ENCODE assay signal across 8 mouse cellular contexts in the genomic region with DNA sequence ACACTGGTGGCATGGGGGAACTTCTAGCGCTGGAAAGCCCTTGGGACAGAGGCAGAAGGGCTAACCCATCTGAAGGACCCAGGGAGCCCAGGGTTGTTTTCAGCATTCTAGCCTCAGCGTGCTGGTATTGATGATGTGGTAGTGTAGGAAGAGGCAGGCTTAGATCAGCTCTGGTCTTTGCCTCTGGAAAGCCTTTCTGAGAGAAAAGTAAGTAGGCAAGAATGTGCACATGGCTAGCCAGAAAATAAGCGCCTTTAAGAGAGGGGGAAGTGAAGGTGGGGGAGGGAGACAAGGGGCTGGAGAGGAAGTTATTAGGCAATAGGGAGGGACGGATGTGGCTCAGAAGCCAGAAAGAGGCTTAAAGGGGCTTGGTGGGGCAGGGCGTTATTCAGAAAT. TPM values are rescaled to one million over a fixed set of nuclear protein-coding genes. Genes with fewer than 3 reads are reported as not detected.
A peak's percentile ranks its signal among the peaks of the same experiment; 100 is the strongest.
DNase-seq lines count a peak whose midpoint lies in the region; ATAC-seq and TF ChIP-seq lines count a peak whose summit lies in the region.

No protein-coding gene starts in this region.

- H3K4me1 ChIP-seq in heart, embryonic 13.5 days = peaks cover 20% of the 10 kb centered on the region
- H3K4me1 ChIP-seq in limb, embryonic 13.5 days = peaks cover 19% of the 10 kb centered on the region
- peaks cover 13% of the 10 kb centered on the region for H3K4me1 ChIP-seq in midbrain, embryonic 13.5 days (replicated peaks)

- H3K9ac ChIP-seq in heart, embryonic 13.5 days = peak overlapping the region; percentile 85
- H3K9ac ChIP-seq in limb, embryonic 13.5 days = peak overlapping the region; percentile 61
- peak overlapping the region; percentile 56 for H3K9ac ChIP-seq in midbrain, embryonic 13.5 days (replicated peaks)

- H3K27me3 ChIP-seq in heart, embryonic 13.5 days (replicated peaks) = no peaks in the 10 kb centered on the region
- no peaks in the 10 kb centered on the region for H3K27me3 ChIP-seq in limb, embryonic 13.5 days
- H3K27me3 ChIP-seq in midbrain, embryonic 13.5 days = no peaks in the 10 kb centered on the region

- peaks cover 23% of the 10 kb centered on the region for H3K36me3 ChIP-seq in heart, embryonic 13.5 days
- peaks cover 16% of the 10 kb centered on the region for H3K36me3 ChIP-seq in limb, embryonic 13.5 days
- no peaks in the 10 kb centered on the region; the same call in 1 of the 2 replicates for H3K36me3 ChIP-seq in midbrain, embryonic 13.5 days

- TF ChIP-seq POLR2A in brain, embryonic 14.5 days (IDR thresholded peaks at IDR 0.05; ENCODE audit: borderline replicate concordance, extremely low read depth, insufficient read depth, insufficient read length, poor library complexity, severe bottlenecking) = no peak

- intact Hi-C loops in gastrocnemius, adult 2 months (cut with DNase I) = no loop called here

- H3K27ac ChIP-seq in gastrocnemius, adult 2 months = peak overlapping the region; percentile 81
- peak overlapping the region; percentile 75 for H3K27ac ChIP-seq in heart, embryonic 13.5 days (replicated peaks)
- H3K27ac ChIP-seq in limb, embryonic 13.5 days = peak overlapping the region; percentile 61; the same call in 1 of the 2 replicates
- H3K27ac ChIP-seq in midbrain, embryonic 13.5 days = no peak overlapping the region

- H3K4me3 ChIP-seq in gastrocnemius, adult 2 months = peak overlapping the region; percentile 72
- H3K4me3 ChIP-seq in heart, embryonic 13.5 days = peak overlapping the region; percentile 60
- peak overlapping the region; percentile 44 for H3K4me3 ChIP-seq in limb, embryonic 13.5 days
- peak overlapping the region; percentile 40 for H3K4me3 ChIP-seq in midbrain, embryonic 13.5 days (replicated peaks)

- DNase-seq in gastrocnemius, adult 2 months = peak; percentile 46
- no peak for DNase-seq in gastrocnemius, postnatal 4 days (ENCODE audit: low spot score in 2 of 2)
- peak; percentile 23 for DNase-seq in brain, embryonic 14.5 days (ENCODE audit: low read depth)
- no peak for DNase-seq in cerebellum, adult 11 months
- DNase-seq in frontal cortex, postnatal 14 days (ENCODE audit: low spot score in 2 of 2) = no peak

- no peak for TF ChIP-seq CTCF in gastrocnemius, adult 2 months (IDR thresholded peaks at IDR 0.05)
- TF ChIP-seq CTCF in brain, embryonic 14.5 days (IDR thresholded peaks at IDR 0.05; ENCODE audit: borderline replicate concordance, extremely low read depth, insufficient read depth, insufficient read length) = no peak

- WGBS in heart, embryonic 13.5 days = 13% methylated on average over 5 of the region's 5 CpGs
- WGBS in limb, embryonic 13.5 days = 18% methylated on average over 5 of the region's 5 CpGs
- 15% methylated on average over 5 of the region's 5 CpGs for WGBS in midbrain, embryonic 13.5 days

- no peaks in the 10 kb centered on the region for H3K9me3 ChIP-seq in heart, embryonic 13.5 days
- H3K9me3 ChIP-seq in limb, embryonic 13.5 days = 0 out of 2 replicates have a peak, but pooled peaks cover 2% of the 10 kb centered on the region
- no peaks in the 10 kb centered on the region for H3K9me3 ChIP-seq in midbrain, embryonic 13.5 days

- H3K4me2 ChIP-seq in heart, embryonic 13.5 days = peak overlapping the region; percentile 83
- peak overlapping the region; percentile 67 for H3K4me2 ChIP-seq in limb, embryonic 13.5 days (replicated peaks)
- peak overlapping the region; percentile 60 for H3K4me2 ChIP-seq in midbrain, embryonic 13.5 days (replicated peaks)

- ATAC-seq in heart, embryonic 13.5 days (ENCODE audit: extremely low read depth, insufficient number of reproducible peaks, low FRiP score, low TSS enrichment) = no peak
- ATAC-seq in limb, embryonic 13.5 days (ENCODE audit: low FRiP score, low read depth) = no peak
- no peak; the same call in 1 of the 2 replicates for ATAC-seq in midbrain, embryonic 13.5 days

RNA-seq across cellular contexts. Expression of a gene that starts 25.8 kb away (rescaled TPM):
- total RNA-seq in gastrocnemius, adult 2 months (2021) = not detected
- total RNA-seq in gastrocnemius, postnatal 4 days (2021) = 1 to 10 TPM in 1 of 2 experiments, not detected in 1; 1.0 TPM
- 0.06 and 0.07 TPM in 2 replicates for polyA plus RNA-seq in brain, embryonic 14.5 days (2012; rRNA removed)
- polyA plus RNA-seq in heart, embryonic 13.5 days (2015; fragmentation: Nextera tagmentation; extraction: Ambion mirVana) = 0.10 and 0.12 TPM in 2 replicates
- polyA plus RNA-seq in limb, embryonic 13.5 days (2015; fragmentation: Nextera tagmentation; extraction: Ambion mirVana) = 0.15 TPM in 1 of 2 replicates, not detected in the other
- polyA plus RNA-seq in midbrain, embryonic 13.5 days (2015; fragmentation: Nextera tagmentation; extraction: Ambion mirVana) = not detected in 2 replicates

RNA-seq across cellular contexts. Expression of a gene that starts 28.5 kb away (rescaled TPM):
- total RNA-seq in gastrocnemius, adult 2 months (2021) = 1 to 10 TPM; 2.1 to 2.4 TPM
- 10 to 100 TPM; 21.3 to 21.5 TPM for total RNA-seq in gastrocnemius, postnatal 4 days (2021)
- 5.0 and 6.4 TPM in 2 replicates for polyA plus RNA-seq in brain, embryonic 14.5 days (2012; rRNA removed)
- polyA plus RNA-seq in heart, embryonic 13.5 days (2015; fragmentation: Nextera tagmentation; extraction: Ambion mirVana) = 16.9 and 17.5 TPM in 2 replicates
- polyA plus RNA-seq in limb, embryonic 13.5 days (2015; fragmentation: Nextera tagmentation; extraction: Ambion mirVana) = 17.5 and 19.3 TPM in 2 replicates
- polyA plus RNA-seq in midbrain, embryonic 13.5 days (2015; fragmentation: Nextera tagmentation; extraction: Ambion mirVana) = 9.5 TPM in 2 replicates

RNA-seq across cellular contexts. Expression of a gene that starts 59.1 kb away (rescaled TPM):
- not detected for total RNA-seq in gastrocnemius, adult 2 months (2021)
- total RNA-seq in gastrocnemius, postnatal 4 days (2021) = not detected
- polyA plus RNA-seq in brain, embryonic 14.5 days (2012; rRNA removed) = not detected in 2 replicates
- polyA plus RNA-seq in heart, embryonic 13.5 days (2015; fragmentation: Nextera tagmentation; extraction: Ambion mirVana) = 0.05 TPM in 1 of 2 replicates, not detected in the other
- not detected in 2 replicates for polyA plus RNA-seq in limb, embryonic 13.5 days (2015; fragmentation: Nextera tagmentation; extraction: Ambion mirVana)
- not detected in 2 replicates for polyA plus RNA-seq in midbrain, embryonic 13.5 days (2015; fragmentation: Nextera tagmentation; extraction: Ambion mirVana)

Comparison
In these comparisons a context has a peak if more than half of its experiments do, and no peak if none do; other contexts are left out.
1. DNase-seq: peak in gastrocnemius, adult 2 months (single experiment) and brain, embryonic 14.5 days (single experiment); none in gastrocnemius, postnatal 4 days (0 of 2), cerebellum, adult 11 months (single experiment) and frontal cortex, postnatal 14 days (0 of 2).
2. Peak in every context shown above with its lines, with median percentiles within 50 percentile points of each other: H3K4me3 ChIP-seq, H3K4me2 ChIP-seq and H3K9ac ChIP-seq.